Mouse (Mus musculus) liver, adult 2 months (tissue): ENCODE data around the gene Ift140.

Source experiments
- CTCF ChIP-seq: fragments of 200-500 bp; IDR thresholded peaks from 2 replicates; pipeline ENCODE4 v1.5.1; 2011; ENCODE audit warnings: low read depth, low read length, control low read depth
- POLR2A ChIP-seq: fragments of 200-500 bp; IDR thresholded peaks from 2 replicates; pipeline ENCODE4 v1.6.1; 2011; ENCODE audit warnings: low read length, control low read depth; ENCODE audit not compliant: insufficient read depth; ENCODE audit errors: extremely low read depth

GRCm38 (mm10) chr17:25080210-25080609 is 64.3 kb downstream of the Ift140 start:
- TF ChIP-seq POLR2A: no peak
- TF ChIP-seq CTCF: no peak
